Mouse (Mus musculus) liver, embryonic 14.5 days (tissue): ENCODE measurements around the gene Hist1h1d.

Source experiments
- CTCF ChIP-seq: IDR thresholded peaks from 2 replicates; pipeline ENCODE4 v1.5.1; 2016; ENCODE audit warnings: antibody characterized with exemption, low read depth, control low read depth
- EP300 ChIP-seq: IDR thresholded peaks from 2 replicates; pipeline ENCODE4 v1.6.1; 2016; ENCODE audit warnings: antibody characterized with exemption, low read depth

GRCm38 (mm10) chr13:23521703-23522102 is 31.4 kb upstream of the Hist1h1d start:
- TF ChIP-seq EP300: no peak
- TF ChIP-seq CTCF: no peak
